Mouse (Mus musculus) MEL (cell line): Measurements from ENCODE around the gene Psmb7.
A peak's percentile ranks its signal among the peaks of the same experiment; 100 is the strongest.

ENCODE experiments used
- CTCF ChIP-seq, 3 experiments: IDR thresholded peaks in 2 of 3; conservative IDR thresholded peaks in 1 of 3; 2 replicates each; pipeline ENCODE4 v1.5.1; 2011 to 2012; ENCODE audit warnings: low read length in 3 of 3, low read depth in 2 of 3, mild to moderate bottlenecking in 2 of 3, improper control_type of control experiment in 1 of 3, inconsistent platforms in 1 of 3, mixed read lengths in 1 of 3, moderate library complexity in 1 of 3; ENCODE audit not compliant: control insufficient read depth in 1 of 3, insufficient read depth in 1 of 3, poor library complexity in 1 of 3, severe bottlenecking in 1 of 3
- EP300 ChIP-seq, 2 experiments: IDR thresholded peaks; 2 replicates each; pipeline ENCODE4 v1.6.1; 2011; ENCODE audit warnings: improper control_type of control experiment in 2 of 2, low read length in 2 of 2, low read depth in 1 of 2, mild to moderate bottlenecking in 1 of 2
- GATA1 ChIP-seq: IDR thresholded peaks from 2 replicates; pipeline ENCODE4 v1.6.1; 2011; ENCODE audit warnings: low read depth, low read length, improper control_type of control experiment
- KAT2A ChIP-seq: conservative IDR thresholded peaks from 2 replicates; pipeline ENCODE4 v1.6.1; 2012; ENCODE audit warnings: low read depth, low read length, improper control_type of control experiment, inconsistent platforms
- MAFK ChIP-seq: IDR thresholded peaks from 2 replicates; pipeline ENCODE4 v1.6.1; 2011; ENCODE audit warnings: low read depth, mild to moderate bottlenecking, low read length, improper control_type of control experiment, borderline replicate concordance
- POLR2A ChIP-seq, 2 experiments: IDR thresholded peaks; 2 replicates each; pipeline ENCODE4 v1.6.1; 2011 to 2012; ENCODE audit warnings: low read length in 2 of 2, mild to moderate bottlenecking in 2 of 2, control low read depth in 1 of 2, improper control_type of control experiment in 1 of 2, low read depth in 1 of 2, moderate library complexity in 1 of 2; ENCODE audit not compliant: control insufficient read depth in 1 of 2, insufficient read depth in 1 of 2, poor library complexity in 1 of 2
- POLR2AphosphoS5 ChIP-seq: IDR thresholded peaks from 2 replicates; pipeline ENCODE4 v1.6.1; 2012; ENCODE audit warnings: low read depth, borderline replicate concordance, mild to moderate bottlenecking, inconsistent platforms, low read length, moderate library complexity, mixed read lengths
- TCF12 ChIP-seq: IDR thresholded peaks from 2 replicates; pipeline ENCODE4 v1.6.1; 2014; ENCODE audit warnings: low read depth, mild to moderate bottlenecking, inconsistent platforms, low read length, improper control_type of control experiment, moderate library complexity

GRCm38 (mm10) chr2:38616956-38617872 lies 26.7 kb downstream of the Psmb7 start:
- TF ChIP-seq POLR2AphosphoS5 (no peak), CTCF (IDR thresholded peaks at IDR 0.05 in 2 of 3, conservative IDR thresholded peaks at IDR 0.05 in 1 of 3; ENCODE audit: control insufficient read depth in 1 of 3, insufficient read depth in 1 of 3, low read depth in 2 of 3, low read length in 3 of 3, poor library complexity in 1 of 3, severe bottlenecking in 1 of 3) (no peak), EP300 (IDR thresholded peaks at IDR 0.05; ENCODE audit: low read depth in 1 of 2, low read length in 2 of 2) (peak; percentile 40 to 71; a peak in 3 of 4 replicates), POLR2A (IDR thresholded peaks at IDR 0.05; ENCODE audit: control insufficient read depth in 1 of 2, insufficient read depth in 1 of 2, low read depth in 1 of 2, low read length in 2 of 2, poor library complexity in 1 of 2) (no peak), TCF12 (no peak), KAT2A (no peak), GATA1 (peak; percentile 30; the same call in 1 of the 2 replicates), MAFK (no peak)
